Mouse (Mus musculus) gastrocnemius, adult 18-20 months (tissue): ENCODE data around the gene Eaf1. TPM values are rescaled to one million over a fixed set of nuclear protein-coding genes. Genes with fewer than 3 reads are reported as not detected.

Experiments used
- DNase-seq: peaks from one replicate; pipeline ENCODE4 v3.0.0; 2021; ENCODE audit warnings: low spot score
- total RNA-seq, 2 experiments: library from RNA; stranded (reverse); gene quantifications; 2 replicates each; pipeline ENCODE4 v1.2.3; 2021

Eaf1 gene
- total RNA-seq, 2 experiments from 2014 or later: 10.3 to 13.1 TPM

GRCm38 (mm10) chr14:31506456-31506855 lies 12.3 kb downstream of the Eaf1 start:
- no peak for DNase-seq

DNA sequence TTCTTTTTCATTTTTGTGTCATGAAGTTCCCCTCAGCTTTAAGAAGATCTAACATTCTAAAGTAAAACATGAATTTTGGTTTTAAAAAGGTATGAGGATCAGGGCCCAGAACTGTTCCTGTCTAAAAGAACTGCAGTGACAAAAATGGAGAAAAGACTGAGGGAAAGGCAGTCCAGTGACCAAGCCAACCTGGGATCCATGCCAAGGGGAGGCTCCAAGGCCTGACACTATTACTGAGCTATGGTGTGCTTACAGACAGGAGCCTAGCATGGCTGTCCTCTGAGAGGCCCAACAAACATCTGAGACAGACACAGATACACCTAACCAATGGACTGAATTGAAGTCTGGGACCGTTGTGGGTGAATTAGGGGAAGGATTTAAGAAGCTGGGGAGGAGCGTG lies 15.7 kb downstream of the Eaf1 start:
- peak; percentile 18 for DNase-seq

GRCm38 (mm10) chr14:31510322-31510721 lies 16.1 kb downstream of the Eaf1 start:
- DNase-seq: no peak

DNA sequence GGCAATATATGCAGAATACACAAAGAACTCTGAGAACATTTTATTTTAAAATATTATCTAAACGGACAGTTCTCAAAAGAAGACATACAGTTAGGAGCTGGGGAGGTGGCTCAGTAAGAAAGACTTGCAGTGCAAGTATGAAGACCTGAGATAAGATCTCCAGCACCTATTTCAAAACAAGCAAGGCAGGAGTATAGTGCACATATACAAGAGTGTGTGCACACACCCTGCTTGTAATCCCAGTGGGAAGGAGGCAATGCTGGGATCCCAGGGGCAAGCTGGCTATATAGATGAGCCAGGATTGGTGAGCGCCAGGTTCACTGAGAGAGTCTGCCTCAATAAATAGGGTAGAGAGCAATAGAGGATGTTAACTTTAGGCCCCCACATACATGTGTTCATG lies 21.7 kb downstream of the Eaf1 start:
- DNase-seq: no peak

GRCm38 (mm10) chr14:31519165-31519564 lies 25.0 kb downstream of the Eaf1 start:
- peak; percentile 18 for DNase-seq

DNA sequence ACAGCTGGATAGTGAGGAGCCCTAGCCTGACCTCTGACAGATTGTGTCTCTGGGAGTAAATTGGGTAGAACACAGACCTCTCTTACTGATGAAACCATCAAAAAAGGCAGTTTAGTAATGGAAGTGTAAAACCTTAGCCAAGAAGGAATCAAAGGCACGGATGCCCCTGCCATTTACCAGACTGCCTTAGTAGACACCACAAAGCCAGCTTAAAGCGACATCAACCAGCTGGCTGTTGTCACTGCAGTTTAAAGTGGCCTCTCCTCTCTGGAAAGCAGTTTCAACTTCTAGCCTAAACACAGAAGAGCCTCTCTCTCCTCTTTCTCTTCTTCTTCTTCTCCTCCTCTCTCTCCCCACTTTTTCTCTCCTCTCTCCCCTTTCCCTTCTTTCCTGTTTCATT lies 27.1 kb downstream of the Eaf1 start:
- DNase-seq: no peak

GRCm38 (mm10) chr14:31525040-31525810 lies 31.0 kb downstream of the Eaf1 start:
- DNase-seq: no peak

DNA sequence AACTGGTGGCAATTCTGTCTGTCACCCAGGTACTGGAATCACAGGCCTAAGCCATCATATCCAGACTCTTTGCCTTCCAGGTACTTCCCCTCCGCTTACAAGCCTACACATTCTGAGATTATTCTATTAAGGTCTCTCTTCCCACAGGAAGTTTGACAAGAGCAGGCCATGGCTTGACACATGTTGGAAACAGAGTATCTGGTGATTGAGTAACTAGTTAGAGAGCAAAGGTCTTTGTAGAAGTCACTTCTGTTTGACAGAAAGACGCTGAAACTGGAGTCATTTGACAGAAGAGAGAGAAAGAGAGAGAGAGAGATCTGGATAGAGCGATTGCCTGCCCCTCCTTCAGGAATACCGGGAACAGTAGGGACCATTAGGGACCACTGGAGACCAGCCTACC lies 36.6 kb downstream of the Eaf1 start:
- DNase-seq: no peak

DNA sequence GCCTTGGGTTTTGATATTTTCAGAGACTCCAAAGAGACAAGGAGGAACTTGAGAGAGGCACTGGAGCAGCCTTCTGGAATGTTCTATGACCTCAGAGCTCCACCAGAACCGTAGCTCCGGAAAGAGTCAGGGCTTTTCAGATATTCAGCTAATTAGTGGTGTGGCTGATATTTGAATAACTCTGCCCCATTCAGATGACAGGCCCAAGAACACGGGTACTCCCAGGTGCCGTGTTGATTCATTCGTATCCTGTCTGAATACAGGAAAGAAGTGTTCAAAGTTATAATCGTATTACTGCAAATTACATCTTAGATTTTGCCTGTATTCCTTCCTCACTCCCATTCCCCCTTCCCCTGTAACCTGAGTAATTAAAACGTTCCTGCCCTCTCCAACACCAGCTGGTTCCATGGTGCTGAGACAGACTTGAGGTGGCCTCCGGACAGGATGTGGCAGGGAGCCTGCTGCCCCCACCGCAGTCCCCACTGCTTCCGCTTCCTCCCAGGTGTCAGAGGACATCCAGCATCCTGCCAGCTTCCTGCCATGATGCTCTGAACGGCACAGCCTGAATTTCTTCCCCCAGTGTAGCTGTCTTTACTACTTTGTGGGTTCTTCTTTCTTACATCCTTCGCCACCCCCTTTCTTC lies 37.4 kb downstream of the Eaf1 start:
- DNase-seq: no peak

GRCm38 (mm10) chr14:31532656-31533055 lies 38.5 kb downstream of the Eaf1 start:
- DNase-seq: no peak

- peak; percentile 78 for DNase-seq
Measured at GRCm38 (mm10) chr14:31537298-31537697, 43.1 kb downstream of the Eaf1 start.

DNA sequence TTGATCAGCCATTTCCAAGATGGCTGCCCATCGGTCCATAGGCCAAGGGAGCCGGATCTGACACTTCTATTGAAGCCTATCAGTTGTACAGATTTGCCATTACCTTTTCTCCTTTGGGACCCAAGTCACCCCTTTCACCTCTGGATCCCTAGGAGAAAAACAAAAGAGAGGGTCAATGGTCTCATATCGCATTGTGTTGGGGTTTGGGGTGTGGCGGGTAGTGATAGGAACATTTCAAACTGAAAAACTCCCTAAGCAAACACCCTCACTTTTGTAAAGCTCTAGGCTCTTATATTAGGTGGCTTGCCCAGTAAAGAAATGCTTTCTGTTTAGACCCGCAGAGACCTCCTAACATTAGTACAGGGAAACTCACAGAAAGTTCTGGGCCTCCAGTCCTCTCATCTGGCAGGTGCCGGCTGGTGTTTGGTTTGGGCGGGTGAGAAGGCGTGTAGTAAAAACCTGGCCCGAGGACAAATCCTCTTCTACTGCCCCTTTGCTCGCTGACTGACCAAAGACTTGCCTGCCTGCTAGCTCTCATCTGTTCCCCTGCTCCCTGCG lies 49.8 kb downstream of the Eaf1 start:
- DNase-seq: no peak

DNA sequence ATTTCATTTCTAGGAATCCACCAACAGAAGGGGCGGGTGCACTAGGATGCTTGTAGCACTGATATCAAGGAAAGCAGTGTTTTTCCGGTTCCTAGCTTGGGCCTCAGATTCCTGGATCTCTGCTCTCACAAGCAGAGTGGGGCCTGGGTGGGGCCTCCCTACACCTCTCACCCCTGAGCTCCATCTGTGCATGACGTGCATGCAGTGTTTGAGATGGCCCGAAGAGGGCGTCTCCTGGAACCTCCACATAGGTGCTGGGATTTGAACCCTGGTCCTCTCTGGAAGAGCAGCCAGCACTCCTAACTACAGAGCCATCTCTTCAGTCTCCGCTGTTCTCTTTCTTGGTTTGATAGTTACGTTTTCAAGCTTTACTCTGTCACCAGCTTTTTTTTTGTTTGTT lies 60.8 kb downstream of the Eaf1 start:
- DNase-seq: no peak

GRCm38 (mm10) chr14:31555963-31556434 lies 61.8 kb downstream of the Eaf1 start:
- DNase-seq: peak; percentile 82

DNA sequence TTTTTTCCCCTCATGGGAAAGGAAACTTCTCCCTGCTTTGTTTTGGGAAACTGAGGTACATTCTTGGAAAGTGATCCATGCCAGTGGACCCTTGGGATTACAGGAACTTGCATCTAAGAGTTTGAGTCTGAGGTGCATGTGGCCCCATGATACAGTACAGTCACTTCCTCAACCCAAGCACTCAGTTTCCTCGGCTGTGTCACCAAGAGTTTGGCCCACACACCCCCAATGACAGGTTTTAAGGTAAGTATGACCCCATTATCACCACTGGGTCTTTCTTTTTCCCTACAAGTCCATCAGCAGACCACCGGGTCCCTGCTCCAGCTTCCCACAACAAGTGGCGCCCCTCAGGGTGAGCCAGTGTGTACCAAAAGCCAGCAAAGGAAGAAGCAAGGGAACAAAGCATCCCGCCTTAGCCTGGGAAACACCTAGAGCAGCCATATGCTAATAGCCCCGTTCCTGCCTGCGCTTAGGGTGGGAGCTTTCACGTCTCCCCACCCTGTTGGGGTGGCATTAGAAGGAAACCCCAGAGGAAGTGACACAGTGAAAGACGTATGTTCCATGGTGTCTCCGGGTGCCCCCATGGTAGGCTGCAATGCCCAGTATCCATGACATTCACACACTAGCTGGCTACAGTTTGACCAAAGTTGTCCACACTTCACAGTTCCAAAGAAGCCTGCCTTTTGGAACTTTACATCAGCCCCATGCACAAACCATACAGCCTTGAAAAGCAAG lies 62.5 kb downstream of the Eaf1 start:
- DNase-seq: no peak

- peak; percentile 78 for DNase-seq
Measured at GRCm38 (mm10) chr14:31557273-31557672, 63.1 kb downstream of the Eaf1 start.

- no peak for DNase-seq
Measured at GRCm38 (mm10) chr14:31557784-31558183, 63.6 kb downstream of the Eaf1 start.

DNA sequence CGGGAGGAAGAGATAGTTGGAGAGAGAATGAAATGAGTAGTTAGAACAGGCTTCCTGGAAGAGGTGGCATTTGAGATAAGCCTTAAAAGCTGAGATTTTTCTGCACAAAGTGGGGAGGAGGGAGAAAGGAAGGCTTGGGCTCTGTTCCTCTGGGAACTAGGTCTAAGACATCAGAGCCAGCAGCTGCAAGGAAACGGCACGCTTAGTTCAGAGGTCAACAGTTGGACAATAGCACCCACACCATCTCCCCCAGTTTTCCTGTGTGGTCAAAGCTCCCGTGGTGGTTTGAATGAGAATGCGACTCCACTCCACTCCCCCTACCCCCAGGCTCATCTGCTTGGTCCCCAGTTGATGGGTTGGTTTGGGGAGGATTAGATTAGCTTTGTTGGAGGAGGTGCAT lies 65.0 kb downstream of the Eaf1 start:
- no peak for DNase-seq
